Mouse (Mus musculus) kidney, postnatal 10 days (tissue): ENCODE measurements around the gene Gm28035.

ENCODE experiments used
- DNase-seq: peaks from one replicate; pipeline ENCODE4 v3.0.0; 2021; ENCODE audit warnings: mixed read lengths

Gene Gm28035

GRCm38 (mm10) chr2:30261921-30262839 lies 21.8 kb downstream of the Gm28035 start:
- peak; percentile 19 for DNase-seq

GRCm38 (mm10) chr2:30262840-30263441 lies 22.6 kb downstream of the Gm28035 start:
- peak; percentile 74 for DNase-seq

GRCm38 (mm10) chr2:30263811-30264210 lies 23.4 kb downstream of the Gm28035 start:
- DNase-seq, result peak; percentile 8

- DNase-seq, result peak; percentile 60
Observed at GRCm38 (mm10) chr2:30264671-30265519, 24.5 kb downstream of the Gm28035 start.

GRCm38 (mm10) chr2:30265767-30266253 lies 25.4 kb downstream of the Gm28035 start, which contains the start of gene Phyhd1:
Gene Phyhd1, plus strand, starts transcription at chr2:30266203.
- peak; percentile 87 for DNase-seq

GRCm38 (mm10) chr2:30266392-30266941 lies 26.1 kb downstream of the Gm28035 start:
- peak; percentile 88 for DNase-seq

GRCm38 (mm10) chr2:30267466-30267865 lies 27.1 kb downstream of the Gm28035 start:
- no peak for DNase-seq

- no peak for DNase-seq
Observed at GRCm38 (mm10) chr2:30268371-30268770, 28.0 kb downstream of the Gm28035 start.

GRCm38 (mm10) chr2:30269241-30269990 lies 29.0 kb downstream of the Gm28035 start:
- no peak for DNase-seq

- DNase-seq, result peak; percentile 72
Observed at GRCm38 (mm10) chr2:30270134-30270533, 29.8 kb downstream of the Gm28035 start.

GRCm38 (mm10) chr2:30280743-30281142 lies 40.4 kb downstream of the Gm28035 start, which contains the start of gene Gm28038:
Gene Gm28038, plus strand, starts transcription at chr2:30281043.
- no peak for DNase-seq

GRCm38 (mm10) chr2:30281651-30282050 lies 41.3 kb downstream of the Gm28035 start:
- DNase-seq, result no peak

GRCm38 (mm10) chr2:30283193-30283592 lies 42.8 kb downstream of the Gm28035 start:
- DNase-seq, result no peak

GRCm38 (mm10) chr2:30285004-30285403 lies 44.6 kb downstream of the Gm28035 start:
- no peak for DNase-seq

- peak; percentile 48 for DNase-seq
Observed at GRCm38 (mm10) chr2:30285416-30286181, 45.2 kb downstream of the Gm28035 start.

- peak; percentile 99 for DNase-seq
Observed at GRCm38 (mm10) chr2:30286192-30287026, 46.0 kb downstream of the Gm28035 start, which contains the start of the genes Dolk and Nup188. Gene Dolk, minus strand, starts transcription at chr2:30286334. Gene Nup188, plus strand, starts transcription at chr2:30286397.

- peak; percentile 35 for DNase-seq
Observed at GRCm38 (mm10) chr2:30287027-30287373, 46.6 kb downstream of the Gm28035 start.

GRCm38 (mm10) chr2:30299525-30299924 lies 59.2 kb downstream of the Gm28035 start:
- no peak for DNase-seq

GRCm38 (mm10) chr2:30299966-30300365 lies 59.6 kb downstream of the Gm28035 start:
- DNase-seq, result no peak

GRCm38 (mm10) chr2:30306087-30306486 lies 65.7 kb downstream of the Gm28035 start:
- DNase-seq, result no peak
